8 mouse cellular contexts compared by ENCODE assay signal in genomic region chrX:142096904-142097303, GRCm38 (mm10).
DNase-seq lines count a peak whose midpoint lies in the region.

No protein-coding gene starts in this region.

- intact Hi-C loops in heart, postnatal 10 days (cut with DNase I) = loop anchor here (2.0 to 5.0 kb wide), 2 partner anchors 510 to 884 kb away; no protein-coding TSS in a partner anchor

- peak; percentile 27 to 48 for DNase-seq in heart, postnatal 10 days
- DNase-seq in heart, adult 11 months = no peak
- DNase-seq in 3T3-L1 (ENCODE audit: low read depth, low spot score) (peak; percentile 69), NIH3T3 (ENCODE audit: low read depth) (peak; percentile 71)
- DNase-seq in kidney, postnatal 4 days = peak; percentile 15 to 28
- no peak for DNase-seq in c-Kit-positive CD71-positive TER-119-positive erythroid progenitor cells, embryonic 14.5 days (ENCODE audit: low spot score)
- no peak for DNase-seq in thymus, postnatal 14 days
- DNase-seq in urinary bladder, adult 2 months (ENCODE audit: low spot score) = no peak

Comparison
In these comparisons a context has a peak if more than half of its experiments do, and no peak if none do; other contexts are left out.
1. DNase-seq: peak in heart, postnatal 10 days (2 of 2), 3T3-L1 (single experiment), NIH3T3 (single experiment) and kidney, postnatal 4 days (2 of 2); none in heart, adult 11 months (single experiment), c-Kit-positive CD71-positive TER-119-positive erythroid progenitor cells, embryonic 14.5 days (single experiment), thymus, postnatal 14 days (single experiment) and urinary bladder, adult 2 months (single experiment).